Mouse (Mus musculus): ENCODE measurements at regions not wholly inside any gene's neighbourhood (a gene's known extent, or its start where the extent isn't known, plus 50 kb on each side); places are given as distances from the start of the nearest gene placed in this dataset.

DNA sequence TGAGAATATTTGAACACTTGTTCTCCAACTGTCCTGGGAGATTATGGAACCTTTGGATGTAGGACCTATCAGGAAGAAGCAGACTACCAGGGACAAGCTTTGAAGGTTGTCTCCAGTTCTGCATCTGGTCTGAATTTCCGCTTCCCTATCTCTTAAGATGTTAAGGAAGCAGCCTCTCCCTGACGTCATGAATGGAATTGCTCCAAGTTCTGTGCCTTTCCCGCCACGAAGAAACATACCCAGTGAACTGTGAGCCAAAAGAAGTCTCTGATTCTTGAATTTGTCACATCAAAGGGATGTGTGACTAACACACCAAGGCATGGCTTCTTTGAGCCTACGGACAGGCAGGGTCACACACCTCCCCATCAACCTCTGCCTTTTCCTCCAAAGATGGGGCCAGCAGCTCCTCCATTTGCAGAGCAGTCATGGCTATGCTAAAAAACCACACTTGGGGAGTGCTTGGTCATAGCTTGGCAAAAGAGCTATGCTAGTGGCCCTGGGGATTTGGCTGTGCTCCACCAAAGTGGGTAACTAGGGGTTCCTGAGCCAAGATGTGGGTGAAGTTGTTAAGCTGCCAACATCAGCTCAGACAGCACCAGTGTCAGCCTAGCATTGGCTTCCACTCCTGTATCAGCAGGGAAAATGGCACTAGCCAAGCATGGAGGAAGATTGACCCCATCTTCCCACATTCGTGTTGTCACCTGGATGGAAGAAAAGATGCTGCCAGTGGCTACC is 248.6 kb upstream of the Tshz3 start:
- no peak for TF ChIP-seq CTCF (IDR thresholded peaks at IDR 0.05; ENCODE audit: extremely low read depth, insufficient read depth, low read length)
- no peak for TF ChIP-seq POLR2A (IDR thresholded peaks at IDR 0.05; ENCODE audit: extremely low read depth, insufficient read depth, low read length)
